Mouse (Mus musculus): ENCODE results near the gene Parp3. TPM values are rescaled to one million over a fixed set of nuclear protein-coding genes. Genes with fewer than 3 reads are reported as not detected.

Parp3 gene
- total and polyA plus RNA-seq, 3 experiments = 2.2 to 5.0 TPM; not detected in 1

- no peak for TF ChIP-seq MEF2A (IDR thresholded peaks at IDR 0.05; ENCODE audit: extremely low read depth, insufficient replicate concordance, low read depth, low read length, poor library complexity, severe bottlenecking)
- TF ChIP-seq MAFK (IDR thresholded peaks at IDR 0.05; ENCODE audit: borderline replicate concordance, low read depth, low read length) = no peak
- TF ChIP-seq ETS1 (IDR thresholded peaks at IDR 0.05; ENCODE audit: low read depth, low read length) = no peak
Observed at GRCm38 (mm10) chr9:106476924-106477484, at the start of gene Parp3 (continued).

DNA sequence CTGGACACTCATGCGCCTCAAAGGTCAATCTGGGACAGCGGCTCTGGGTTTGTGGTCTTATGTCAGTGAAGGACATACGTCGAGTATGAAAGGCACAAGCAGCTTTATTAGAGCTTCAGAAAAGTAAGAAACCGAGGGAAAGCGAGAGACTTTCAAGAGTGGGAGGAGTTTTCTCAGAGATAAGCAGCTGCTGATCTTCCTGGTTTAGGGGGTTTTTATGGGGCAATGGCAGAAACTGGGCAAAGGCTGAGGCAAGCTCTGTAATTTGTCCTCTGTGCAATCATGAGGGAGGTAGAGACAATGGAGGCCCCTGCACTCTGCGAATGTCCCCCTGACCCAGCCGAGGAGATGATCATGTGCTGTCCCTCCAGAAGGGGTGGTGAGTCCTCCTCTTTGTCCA is 43.2 kb upstream of the Parp3 start:
- peaks cover 0 to 8% of the 10 kb centered on the region in 2 experiments; a peak in 2 of 4 replicates for H3K36me3 ChIP-seq (ENCODE audit: control insufficient read depth in 1 of 2, insufficient read depth in 2 of 2, low read length in 2 of 2)
- no peak overlapping the region for H3K27ac ChIP-seq (ENCODE audit: control insufficient read depth, low read depth, low read length)
- H3K27me3 ChIP-seq (ENCODE audit: control insufficient read depth in 1 of 2, insufficient read depth in 2 of 2, low read length in 2 of 2) = no peaks in the 10 kb centered on the region
- H3K9ac ChIP-seq (ENCODE audit: control insufficient read depth, low read depth, low read length, poor library complexity, severe bottlenecking) = 0 out of 2 replicates have a peak overlapping the region, but pooled peaks have one; percentile 28
- DNase-seq (ENCODE audit: low read depth, low spot score) = peak; percentile 66
- no peaks in the 10 kb centered on the region for H3K9me3 ChIP-seq (replicated peaks; ENCODE audit: insufficient read depth, low read length)
- H3K4me3 ChIP-seq (ENCODE audit: control insufficient read depth in 1 of 2, insufficient read depth in 1 of 2, low read depth in 2 of 2, low read length in 2 of 2) = peak overlapping the region; percentile 25 to 28
- no peak for TF ChIP-seq ZC3H11A (IDR thresholded peaks at IDR 0.05; ENCODE audit: low read depth, low read length)
- TF ChIP-seq TAL1 (IDR thresholded peaks at IDR 0.05; ENCODE audit: low read length) = peak; percentile 16; the same call in 1 of the 2 replicates
- TF ChIP-seq JUND (IDR thresholded peaks at IDR 0.05; ENCODE audit: low read depth, low read length) = no peak
- TF ChIP-seq ZKSCAN1 (IDR thresholded peaks at IDR 0.05; ENCODE audit: low read depth, low read length) = no peak
- TF ChIP-seq TCF12 (IDR thresholded peaks at IDR 0.05; ENCODE audit: low read depth, low read length) = no peak
- peak; percentile 51; the same call in 1 of the 2 replicates for TF ChIP-seq ELF1 (IDR thresholded peaks at IDR 0.05; ENCODE audit: low read depth, low read length)
- TF ChIP-seq GATA1 (IDR thresholded peaks at IDR 0.05; ENCODE audit: low read depth, low read length) = peak; percentile 43
- no peak for TF ChIP-seq MAZ (IDR thresholded peaks at IDR 0.05; ENCODE audit: low read depth, low read length)
- TF ChIP-seq MAX (IDR thresholded peaks at IDR 0.05; ENCODE audit: low read length) = 0 out of 2 replicates have a peak, but pooled peaks have one; percentile 22
- TF ChIP-seq MYB (IDR thresholded peaks at IDR 0.05; ENCODE audit: low read depth, low read length) = no peak
- TF ChIP-seq RCOR1 (IDR thresholded peaks at IDR 0.05; ENCODE audit: low read depth, low read length) = no peak
- peaks cover 0 to 11% of the 10 kb centered on the region in 2 experiments; a peak in 2 of 4 replicates for H3K4me1 ChIP-seq (ENCODE audit: control insufficient read depth in 1 of 2, insufficient read depth in 2 of 2, low read length in 2 of 2)
- H3K79me2 ChIP-seq (ENCODE audit: control insufficient read depth, insufficient read depth, low read length, poor library complexity) = no peaks in the 10 kb centered on the region

DNA sequence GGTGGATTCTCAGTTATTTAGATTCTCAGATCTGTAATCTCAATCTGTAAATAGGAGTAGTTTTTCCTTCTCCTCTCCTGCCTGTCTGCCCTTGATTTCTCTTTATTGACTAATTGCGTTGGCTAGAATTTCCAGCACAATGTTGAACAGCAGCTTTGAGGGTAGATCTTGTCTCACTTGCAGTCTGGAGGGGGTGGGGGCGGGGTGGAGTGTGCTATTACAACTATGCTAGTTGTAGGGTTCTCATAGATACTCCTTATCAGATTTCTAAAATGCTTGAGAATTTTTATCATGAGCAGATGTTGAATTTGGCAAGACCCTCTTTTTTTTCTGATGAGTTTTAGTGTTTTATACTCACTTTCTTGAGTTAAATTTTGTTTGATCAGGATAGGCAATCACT is 42.7 kb upstream of the Parp3 start:
- H3K4me1 ChIP-seq (ENCODE audit: control insufficient read depth in 1 of 2, insufficient read depth in 2 of 2, low read length in 2 of 2) = peaks cover 0 to 11% of the 10 kb centered on the region in 2 experiments; a peak in 2 of 4 replicates
- H3K4me3 ChIP-seq (ENCODE audit: control insufficient read depth in 1 of 2, insufficient read depth in 1 of 2, low read depth in 2 of 2, low read length in 2 of 2) = peak overlapping the region; percentile 25 to 28; a peak in 2 of 4 replicates
- no peaks in the 10 kb centered on the region for H3K9me3 ChIP-seq (replicated peaks; ENCODE audit: insufficient read depth, low read length)

More for the DNA sequence above, 42.7 kb upstream of the Parp3 start:
- no peak overlapping the region for H3K9ac ChIP-seq (ENCODE audit: control insufficient read depth, low read depth, low read length, poor library complexity, severe bottlenecking)
- peak; percentile 19 for DNase-seq (ENCODE audit: low read depth, low spot score)
- peaks cover 0 to 8% of the 10 kb centered on the region in 2 experiments; a peak in 2 of 4 replicates for H3K36me3 ChIP-seq (ENCODE audit: control insufficient read depth in 1 of 2, insufficient read depth in 2 of 2, low read length in 2 of 2)
- no peaks in the 10 kb centered on the region for H3K27me3 ChIP-seq (ENCODE audit: control insufficient read depth in 1 of 2, insufficient read depth in 2 of 2, low read length in 2 of 2)
- no peaks in the 10 kb centered on the region for H3K79me2 ChIP-seq (ENCODE audit: control insufficient read depth, insufficient read depth, low read length, poor library complexity)
- peak; percentile 38; the same call in 1 of the 2 replicates for TF ChIP-seq GATA1 (IDR thresholded peaks at IDR 0.05; ENCODE audit: low read depth, low read length)
- no peak for TF ChIP-seq TAL1 (IDR thresholded peaks at IDR 0.05; ENCODE audit: low read length)
- no peak for TF ChIP-seq SMC3 (IDR thresholded peaks at IDR 0.05; ENCODE audit: low read depth, low read length)
- TF ChIP-seq CTCF (IDR thresholded peaks at IDR 0.05 in 2 of 3, conservative IDR thresholded peaks at IDR 0.05 in 1 of 3; ENCODE audit: control insufficient read depth in 1 of 3, insufficient read depth in 1 of 3, low read depth in 2 of 3, low read length in 3 of 3, poor library complexity in 1 of 3, severe bottlenecking in 1 of 3) = no peak
- no peak for TF ChIP-seq RAD21 (IDR thresholded peaks at IDR 0.05; ENCODE audit: low read depth, low read length)
- H3K27ac ChIP-seq (ENCODE audit: control insufficient read depth, low read depth, low read length) = no peak overlapping the region
